9 mouse cellular contexts compared by ENCODE assay signal in the genomic region with DNA sequence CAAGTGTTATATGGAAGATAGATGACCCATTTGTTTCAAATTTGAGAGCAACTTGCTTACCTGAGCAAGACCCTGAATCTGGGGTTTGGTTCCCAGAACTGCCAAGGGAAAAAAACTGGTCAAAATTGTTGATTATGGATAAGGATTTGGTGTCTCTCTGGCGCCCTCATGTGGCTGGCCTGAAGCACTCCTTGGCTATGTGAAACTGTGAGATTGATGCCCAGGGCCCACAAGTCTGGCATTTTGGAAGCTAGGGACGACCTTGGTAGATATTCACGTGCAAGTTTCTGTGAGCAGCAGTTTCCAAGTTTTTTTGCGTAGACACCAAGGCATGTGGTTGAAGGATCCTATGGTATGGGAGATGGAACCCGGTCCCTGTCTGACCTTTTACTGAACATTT. TPM values are rescaled to one million over a fixed set of nuclear protein-coding genes. Genes with fewer than 3 reads are reported as not detected.
DNase-seq lines count a peak whose midpoint lies in the region; ATAC-seq and TF ChIP-seq lines count a peak whose summit lies in the region.
"Had no signal": no experiment of that assay in that cellular context is flagged by ENCODE, and none has a peak within 500 bp of the region (broad histone marks: within the 10 kb centered on the region; RNA-seq: fewer than 3 reads in every experiment).

No protein-coding gene starts in this region.

- 8% methylated on average over 5 of the region's 5 CpGs for WGBS in liver, embryonic 11.5 days

- no peak overlapping the region for H3K9ac ChIP-seq in liver, embryonic 11.5 days (ENCODE audit: low read depth, low read length)

- DNase-seq in B cell, adult 2 months = peak; percentile 85 to 86
- peak; percentile 77 to 91 for DNase-seq in adrenal gland, adult (ENCODE audit: inconsistent age in 2 of 2, low spot score in 1 of 2)
- peak; percentile 92 for DNase-seq in embryo, embryonic 10.5 days (ENCODE audit: low spot score)
- DNase-seq in kidney, adult 9 months = peak; percentile 68
- peak; percentile 78 for DNase-seq in liver, embryonic 11.5 days (ENCODE audit: low spot score)

- H3K9me3 ChIP-seq in liver, embryonic 11.5 days (ENCODE audit: control insufficient read depth, low read length) = no peaks in the 10 kb centered on the region

- H3K4me3 ChIP-seq in liver, embryonic 11.5 days (ENCODE audit: low read depth, low read length) = no peak overlapping the region
- H3K4me3 ChIP-seq in testis, adult 2 months (ENCODE audit: control insufficient read depth, low read depth, low read length) = no peak overlapping the region
- H3K4me3 ChIP-seq: erythroblast, embryonic 14.5 days had no signal

- peak; percentile 60 for ATAC-seq in granulocyte monocyte progenitor cell, adult 5-6 weeks (replicated peaks; ENCODE audit: poor library complexity, severe bottlenecking)
- ATAC-seq in liver, embryonic 11.5 days (replicated peaks; ENCODE audit: low FRiP score) = no peak
- peak; percentile 51 for ATAC-seq in monocyte, adult 5-6 weeks (replicated peaks; ENCODE audit: insufficient number of reproducible peaks, low FRiP score, low TSS enrichment, poor library complexity, severe bottlenecking)

- peak; percentile 73; the same call in 1 of the 2 replicates for TF ChIP-seq CTCF in testis, adult 2 months (IDR thresholded peaks at IDR 0.05; ENCODE audit: control insufficient read depth, insufficient read depth, insufficient replicate concordance, low read depth, low read length)

- H3K27ac ChIP-seq in liver, embryonic 11.5 days (ENCODE audit: low read depth, low read length) = no peak overlapping the region
- no peak overlapping the region for H3K27ac ChIP-seq in testis, adult 2 months (ENCODE audit: control insufficient read depth, insufficient read depth, low read depth, low read length)

- peaks cover 25% of the 10 kb centered on the region for H3K4me1 ChIP-seq in liver, embryonic 11.5 days (replicated peaks; ENCODE audit: control insufficient read depth, insufficient read depth, low read length)
- peaks cover 2% of the 10 kb centered on the region; the same call in 1 of the 2 replicates for H3K4me1 ChIP-seq in testis, adult 2 months (ENCODE audit: control insufficient read depth, insufficient read depth, low read length)

- H3K27me3 ChIP-seq in liver, embryonic 11.5 days (replicated peaks; ENCODE audit: control insufficient read depth, insufficient read depth, low read length) = no peaks in the 10 kb centered on the region
- no peaks in the 10 kb centered on the region for H3K27me3 ChIP-seq in testis, adult 2 months (ENCODE audit: control insufficient read depth, insufficient read depth, low read length)

- H3K36me3 ChIP-seq in liver, embryonic 11.5 days (ENCODE audit: control insufficient read depth, insufficient read depth, low read length) = no peaks in the 10 kb centered on the region
- no peaks in the 10 kb centered on the region for H3K36me3 ChIP-seq in testis, adult 2 months (ENCODE audit: control insufficient read depth, insufficient read depth, low read length)

- no peak for TF ChIP-seq POLR2A in testis, adult 2 months (IDR thresholded peaks at IDR 0.05; ENCODE audit: control insufficient read depth, low read depth, low read length)

- peak overlapping the region; percentile 31 for H3K4me2 ChIP-seq in liver, embryonic 11.5 days

RNA-seq across cellular contexts. Expression of a gene that starts 6.2 kb away (rescaled TPM):
- total RNA-seq in granulocyte monocyte progenitor cell, adult 5-6 weeks (2014; fragmentation: Nextera tagmentation) = 19.7 and 101 TPM in 2 replicates
- total RNA-seq in granulocyte monocyte progenitor cell, adult 5-6 weeks (2017) = 1,184 and 1,507 TPM in 2 replicates
- 3.3 and 4.3 TPM in 2 replicates for polyA plus RNA-seq in liver, embryonic 11.5 days (2014; fragmentation: Nextera tagmentation; extraction: Ambion mirVana)
- 24.5 to 149 TPM (median 46.4 TPM) in 3 replicates for total RNA-seq in monocyte, adult 5-6 weeks (2017)
- polyA plus RNA-seq in testis, adult 2 months (2012; rRNA removed) = 13.2 and 17.1 TPM in 2 replicates

RNA-seq across cellular contexts. Expression of a gene that starts 9.1 kb away (rescaled TPM):
- total RNA-seq in granulocyte monocyte progenitor cell, adult 5-6 weeks (2014; fragmentation: Nextera tagmentation) = 23.5 TPM in 1 of 2 replicates, not detected in the other
- 2,010 and 2,453 TPM in 2 replicates for total RNA-seq in granulocyte monocyte progenitor cell, adult 5-6 weeks (2017)
- 1.1 and 5.1 TPM in 2 replicates for polyA plus RNA-seq in liver, embryonic 11.5 days (2014; fragmentation: Nextera tagmentation; extraction: Ambion mirVana)
- 1.4 to 11.6 TPM in 2 of 3 replicates, not detected in the other for total RNA-seq in monocyte, adult 5-6 weeks (2017)
- 4.4 and 4.5 TPM in 2 replicates for polyA plus RNA-seq in testis, adult 2 months (2012; rRNA removed)

RNA-seq across cellular contexts. Expression of a gene that starts 10.6 kb away (rescaled TPM):
- 60.4 and 108 TPM in 2 replicates for total RNA-seq in granulocyte monocyte progenitor cell, adult 5-6 weeks (2014; fragmentation: Nextera tagmentation)
- 191 and 281 TPM in 2 replicates for total RNA-seq in granulocyte monocyte progenitor cell, adult 5-6 weeks (2017)
- 5.2 TPM in 2 replicates for polyA plus RNA-seq in liver, embryonic 11.5 days (2014; fragmentation: Nextera tagmentation; extraction: Ambion mirVana)
- total RNA-seq in monocyte, adult 5-6 weeks (2017) = not detected in 3 replicates
- 1.3 and 2.7 TPM in 2 replicates for polyA plus RNA-seq in testis, adult 2 months (2012; rRNA removed)

RNA-seq across cellular contexts. Expression of a gene that starts 18.5 kb away (rescaled TPM):
- total RNA-seq in granulocyte monocyte progenitor cell, adult 5-6 weeks (2014; fragmentation: Nextera tagmentation) = 17.1 and 20.3 TPM in 2 replicates
- 126 and 172 TPM in 2 replicates for total RNA-seq in granulocyte monocyte progenitor cell, adult 5-6 weeks (2017)
- 1.6 and 1.7 TPM in 2 replicates for polyA plus RNA-seq in liver, embryonic 11.5 days (2014; fragmentation: Nextera tagmentation; extraction: Ambion mirVana)
- 0.21 to 4.4 TPM (median 2.1 TPM) in 3 replicates for total RNA-seq in monocyte, adult 5-6 weeks (2017)
- 0.07 and 0.13 TPM in 2 replicates for polyA plus RNA-seq in testis, adult 2 months (2012; rRNA removed)

RNA-seq across cellular contexts. Expression of a gene that starts 19.2 kb away (rescaled TPM):
- total RNA-seq in granulocyte monocyte progenitor cell, adult 5-6 weeks (2014; fragmentation: Nextera tagmentation) = 4.9 and 8.2 TPM in 2 replicates
- 77.5 and 127 TPM in 2 replicates for total RNA-seq in granulocyte monocyte progenitor cell, adult 5-6 weeks (2017)
- polyA plus RNA-seq in liver, embryonic 11.5 days (2014; fragmentation: Nextera tagmentation; extraction: Ambion mirVana) = 0.42 and 0.62 TPM in 2 replicates
- 0.53 to 21.8 TPM (median 16.4 TPM) in 3 replicates for total RNA-seq in monocyte, adult 5-6 weeks (2017)
- polyA plus RNA-seq in testis, adult 2 months (2012; rRNA removed) = 1.3 and 1.4 TPM in 2 replicates

Comparison
In these comparisons a context has a peak if more than half of its experiments do, and no peak if none do; other contexts are left out.
1. RNA of a gene that starts 10.6 kb away (total RNA-seq): 60.4 to 281 TPM in granulocyte monocyte progenitor cell, adult 5-6 weeks; not detected in monocyte, adult 5-6 weeks; every median in the first group is over 10 times any median in the second.
2. Peak in every context shown above with its lines, with median percentiles within 50 percentile points of each other: DNase-seq.